Mouse (Mus musculus) liver, adult (tissue): Measurements from ENCODE around the gene Phgr1.

Source experiments
- GATA4 ChIP-seq: IDR thresholded peaks from 2 replicates; pipeline ENCODE4 v1.6.1; 2014; ENCODE audit warnings: mild to moderate bottlenecking, low read length; ENCODE audit not compliant: insufficient replicate concordance

Phgr1 gene

GRCm38 (mm10) chr2:118745915-118746901, 26.4 kb upstream of the Phgr1 start:
- no peak for TF ChIP-seq GATA4

GRCm38 (mm10) chr2:118747301-118747960, 25.1 kb upstream of the Phgr1 start:
- TF ChIP-seq GATA4: no peak

GRCm38 (mm10) chr2:118749341-118749884, 23.2 kb upstream of the Phgr1 start:
- no peak for TF ChIP-seq GATA4

- TF ChIP-seq GATA4: no peak
These were observed 22.1 kb upstream of the Phgr1 start for GRCm38 (mm10) chr2:118750476-118750875.

GRCm38 (mm10) chr2:118751896-118752791, 20.4 kb upstream of the Phgr1 start:
- 0 out of 2 replicates have a peak, but pooled peaks have one; percentile 33 for TF ChIP-seq GATA4

GRCm38 (mm10) chr2:118752792-118753108, 19.8 kb upstream of the Phgr1 start:
- TF ChIP-seq GATA4: no peak

- no peak for TF ChIP-seq GATA4
These were observed 18.4 kb upstream of the Phgr1 start for GRCm38 (mm10) chr2:118754143-118754542.

GRCm38 (mm10) chr2:118755407-118755806, 17.2 kb upstream of the Phgr1 start:
- TF ChIP-seq GATA4: no peak

GRCm38 (mm10) chr2:118756103-118756502, 16.5 kb upstream of the Phgr1 start:
- 0 out of 2 replicates have a peak, but pooled peaks have one; percentile 37 for TF ChIP-seq GATA4

- TF ChIP-seq GATA4: no peak
These were observed 12.7 kb upstream of the Phgr1 start for GRCm38 (mm10) chr2:118759828-118760227.

- TF ChIP-seq GATA4: no peak
These were observed 12.1 kb upstream of the Phgr1 start for GRCm38 (mm10) chr2:118760311-118761025.

- TF ChIP-seq GATA4: no peak
These were observed 11.2 kb upstream of the Phgr1 start for GRCm38 (mm10) chr2:118761358-118761757.

- TF ChIP-seq GATA4: no peak
These were observed 10.4 kb upstream of the Phgr1 start, which contains the start of gene Ccdc9b for GRCm38 (mm10) chr2:118761906-118762783. Ccdc9b (minus strand) TSS chr2:118762661.
